Mouse (Mus musculus): ENCODE results near the gene Fam178b.

The Fam178b gene

DNA sequence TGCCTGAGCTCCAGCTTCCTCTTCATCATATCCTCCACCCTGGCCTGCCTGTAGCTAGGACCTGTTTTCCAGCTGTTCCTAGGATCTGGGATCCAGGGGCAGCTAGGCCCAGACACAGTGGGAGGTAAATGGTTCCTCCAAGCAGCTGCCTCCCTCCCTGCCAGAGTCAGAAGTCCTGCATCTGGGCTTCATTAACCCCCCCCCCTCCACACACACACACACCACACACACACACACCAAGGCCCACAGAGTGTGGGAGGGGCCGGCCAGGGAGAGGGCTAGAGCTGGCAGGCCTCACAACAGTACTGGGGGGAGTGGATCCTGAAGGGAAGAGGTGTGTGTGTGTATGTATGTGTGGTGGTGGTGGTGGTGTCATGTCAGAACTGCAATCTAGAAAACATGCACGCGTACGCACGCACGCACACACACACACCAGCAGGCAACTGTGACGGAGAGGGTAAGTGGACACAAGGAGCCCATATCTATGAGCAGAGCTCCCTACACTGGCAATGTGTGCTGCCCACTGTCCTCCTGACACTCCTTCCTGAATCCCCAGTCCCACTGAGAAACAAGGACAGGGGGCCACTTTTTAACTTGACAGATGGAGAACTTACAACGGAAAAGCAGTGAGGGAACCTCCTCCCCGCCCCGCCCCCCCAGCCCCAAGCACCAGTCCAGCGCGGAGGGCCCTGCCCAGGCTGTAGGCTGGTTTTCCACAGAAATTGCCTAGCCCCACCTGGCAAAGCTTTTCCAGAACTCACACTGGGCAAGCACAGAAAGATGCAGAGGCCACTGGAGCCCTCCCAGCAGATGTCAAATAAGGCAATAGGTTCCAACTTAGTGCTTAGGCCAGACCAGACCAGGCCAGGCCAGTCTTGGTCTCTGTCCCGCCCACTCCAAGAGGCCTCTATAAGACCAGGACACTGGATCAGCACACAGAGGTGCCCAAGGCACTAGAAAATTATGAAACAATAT lies 94.2 kb downstream of the Fam178b start:
- DNase-seq (ENCODE audit: low read depth, low spot score): no peak

DNA sequence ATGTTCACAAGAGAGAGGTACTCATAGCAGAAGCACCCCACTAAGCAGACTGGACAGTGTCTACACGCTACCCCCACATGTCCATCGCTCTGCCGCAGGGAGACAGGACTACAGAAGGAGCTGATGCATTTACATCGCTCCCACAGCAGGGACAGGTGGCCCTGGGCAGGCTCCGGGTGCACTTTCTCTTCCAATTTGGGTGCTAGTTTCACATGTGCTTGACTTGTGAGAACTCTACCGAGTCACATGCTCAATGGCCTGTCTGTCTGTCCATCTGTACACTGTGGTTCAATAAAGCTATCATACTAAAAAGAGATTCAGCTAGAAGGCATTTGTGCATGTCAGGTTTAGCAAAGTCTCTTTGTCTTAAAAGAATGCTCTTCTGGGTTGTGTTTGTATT lies 95.1 kb downstream of the Fam178b start:
- no peak for DNase-seq (ENCODE audit: low read depth, low spot score)

DNA sequence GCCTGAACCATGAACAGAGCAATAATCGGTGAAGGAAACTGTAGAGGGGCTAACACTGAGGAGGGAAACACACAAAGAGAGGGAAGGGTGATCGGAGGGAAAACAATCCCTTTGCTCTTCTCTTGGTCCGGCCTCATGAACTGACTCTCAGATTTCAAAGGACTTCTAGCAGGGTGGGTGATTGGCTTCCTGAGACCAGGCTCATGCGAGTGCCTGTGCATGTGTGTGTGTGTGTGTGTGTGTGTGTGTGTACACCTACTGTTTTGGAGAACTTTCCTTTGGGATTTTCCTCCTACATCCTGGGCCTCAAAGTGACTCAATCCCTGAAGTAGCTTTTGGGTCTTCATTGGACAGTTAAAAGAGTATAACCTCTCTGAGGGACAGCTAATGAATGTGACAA lies 96.7 kb downstream of the Fam178b start:
- no peak for DNase-seq (ENCODE audit: low read depth, low spot score)

DNA sequence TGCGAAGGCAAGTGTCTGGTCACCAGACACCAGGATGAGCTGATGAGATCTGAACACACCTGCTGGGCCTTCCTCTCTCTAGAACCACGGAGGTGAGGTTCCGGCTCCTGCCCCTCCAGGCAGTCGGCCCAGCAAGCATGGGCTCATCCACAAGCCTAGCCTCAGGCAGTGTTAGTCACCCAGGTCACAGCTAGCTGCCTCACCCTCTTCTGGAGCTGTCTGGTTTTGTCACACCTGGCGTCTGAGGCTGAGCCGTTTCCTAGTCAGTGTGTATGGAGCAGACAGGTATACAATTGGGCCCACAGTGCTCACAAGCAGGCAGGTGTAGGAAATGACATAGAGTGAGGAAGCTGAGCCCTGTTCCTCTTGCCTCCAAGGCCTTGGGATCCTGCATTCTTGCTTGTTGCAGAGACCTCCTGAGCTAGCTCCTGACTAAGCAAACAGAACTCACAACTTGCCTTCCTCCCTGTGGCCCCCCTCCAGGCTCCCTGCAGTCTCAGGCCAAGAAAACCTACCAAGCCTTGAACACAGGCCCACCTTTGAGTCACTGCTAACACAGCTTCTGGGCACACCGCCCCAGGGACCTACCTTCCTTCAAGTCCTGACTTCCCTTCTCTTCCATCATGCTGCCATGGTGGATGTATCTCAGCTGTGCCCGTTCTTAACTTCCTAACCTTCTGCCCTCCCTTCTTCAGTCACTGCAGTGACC lies 99.4 kb downstream of the Fam178b start:
- no peak for DNase-seq (ENCODE audit: low read depth, low spot score)

DNA sequence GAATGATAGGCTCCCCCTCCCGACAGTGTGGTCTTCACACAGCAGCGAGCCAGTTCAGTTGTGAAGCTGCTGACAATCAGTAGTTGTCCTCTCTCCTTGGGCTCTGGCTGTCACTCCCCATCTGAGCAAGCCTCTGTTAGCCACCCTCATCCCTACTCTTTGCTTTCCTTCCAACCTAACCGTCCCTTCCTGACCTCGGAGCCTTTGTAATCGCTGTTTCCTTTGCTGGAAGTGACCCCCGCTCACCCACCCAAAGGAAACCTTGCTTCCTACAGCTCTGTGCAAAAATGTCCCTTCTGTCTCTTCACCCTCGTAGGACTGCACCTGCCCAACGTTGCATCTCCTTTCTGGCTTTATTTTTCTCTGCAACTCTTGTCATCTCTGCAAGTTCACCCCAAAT lies 100.8 kb downstream of the Fam178b start:
- no peak for DNase-seq (ENCODE audit: low read depth, low spot score)

DNA sequence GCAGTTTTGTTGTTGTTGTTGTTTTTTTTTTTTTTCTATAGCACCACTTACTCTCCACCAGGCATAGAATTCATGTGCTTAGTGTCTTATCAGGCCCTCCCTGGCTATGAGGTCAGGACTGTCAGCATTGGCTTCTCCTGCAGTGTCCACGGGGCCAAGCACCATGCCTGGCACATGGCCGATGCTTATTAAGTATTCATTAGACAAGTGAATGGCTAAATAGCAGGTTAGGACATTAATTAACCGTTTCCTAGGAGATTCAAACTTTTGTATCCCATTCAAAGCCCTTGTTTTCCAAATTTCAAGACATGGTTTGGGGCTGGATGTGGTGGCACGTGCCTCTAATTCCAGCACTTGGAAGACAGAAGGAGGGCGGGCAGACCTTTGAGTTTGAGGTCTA lies 101.7 kb downstream of the Fam178b start:
- no peak for DNase-seq (ENCODE audit: low read depth, low spot score)

DNA sequence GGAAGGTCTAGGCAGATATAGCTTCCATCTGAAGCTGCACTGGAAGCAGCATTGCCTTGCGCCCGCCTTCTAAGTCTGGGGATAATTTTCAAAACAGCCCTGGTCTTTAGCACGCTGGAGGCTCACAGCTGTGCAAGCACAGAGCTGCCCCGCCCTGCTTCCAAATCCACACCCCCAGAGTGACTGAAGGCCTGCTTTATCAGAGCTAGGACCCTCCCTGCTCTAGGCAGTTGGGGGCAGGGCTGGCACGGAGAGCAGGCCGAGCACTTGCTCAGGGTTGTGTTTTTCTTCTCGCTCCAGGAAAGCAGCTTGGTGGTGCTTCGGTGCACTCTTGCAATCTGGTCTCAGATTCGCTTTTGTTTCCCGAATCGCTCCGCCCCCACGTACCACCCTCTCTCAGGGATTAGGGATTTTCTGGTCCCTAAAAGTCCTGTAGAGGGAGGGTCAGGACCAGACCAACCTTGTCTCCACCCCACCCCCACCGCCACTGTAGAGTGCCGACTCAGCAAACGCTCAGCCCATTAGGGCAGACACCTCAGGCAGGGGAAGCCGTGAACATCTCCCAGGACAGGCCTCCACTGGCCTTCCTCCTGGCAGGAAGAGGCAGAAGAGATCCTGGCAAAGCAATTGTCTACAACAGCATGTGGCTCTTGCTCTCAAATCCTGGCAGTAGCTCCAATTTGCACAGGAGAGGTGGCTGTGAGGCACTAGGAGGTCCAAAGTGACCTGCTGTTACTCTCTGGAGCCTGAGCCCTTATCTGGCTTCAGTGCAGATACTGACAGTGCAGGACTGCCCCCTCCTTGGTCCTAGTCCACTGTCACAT lies 102.4 kb downstream of the Fam178b start:
- peak; percentile 95 for DNase-seq (ENCODE audit: low read depth, low spot score)

DNA sequence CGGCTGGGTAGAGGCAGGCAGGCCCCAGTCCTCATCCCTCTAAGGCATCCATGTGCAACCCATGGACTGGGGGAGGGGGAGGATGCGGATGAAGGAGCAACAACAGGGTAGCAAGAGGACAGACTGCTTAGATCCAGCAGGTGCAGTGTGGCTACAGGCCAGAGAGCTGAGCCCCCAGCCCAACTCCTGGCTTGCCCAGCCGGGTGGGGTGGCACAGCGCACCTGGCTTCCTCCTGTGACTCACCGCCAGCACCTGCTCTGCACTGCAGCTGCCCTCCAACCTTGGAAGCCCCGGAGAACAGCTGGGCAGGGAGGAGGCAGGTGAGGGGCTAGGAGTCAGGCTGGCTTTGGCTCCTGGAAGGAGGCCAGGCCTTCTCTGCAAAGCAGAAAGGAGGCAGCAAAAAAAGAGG lies 103.0 kb downstream of the Fam178b start:
- DNase-seq (ENCODE audit: low read depth, low spot score): no peak

DNA sequence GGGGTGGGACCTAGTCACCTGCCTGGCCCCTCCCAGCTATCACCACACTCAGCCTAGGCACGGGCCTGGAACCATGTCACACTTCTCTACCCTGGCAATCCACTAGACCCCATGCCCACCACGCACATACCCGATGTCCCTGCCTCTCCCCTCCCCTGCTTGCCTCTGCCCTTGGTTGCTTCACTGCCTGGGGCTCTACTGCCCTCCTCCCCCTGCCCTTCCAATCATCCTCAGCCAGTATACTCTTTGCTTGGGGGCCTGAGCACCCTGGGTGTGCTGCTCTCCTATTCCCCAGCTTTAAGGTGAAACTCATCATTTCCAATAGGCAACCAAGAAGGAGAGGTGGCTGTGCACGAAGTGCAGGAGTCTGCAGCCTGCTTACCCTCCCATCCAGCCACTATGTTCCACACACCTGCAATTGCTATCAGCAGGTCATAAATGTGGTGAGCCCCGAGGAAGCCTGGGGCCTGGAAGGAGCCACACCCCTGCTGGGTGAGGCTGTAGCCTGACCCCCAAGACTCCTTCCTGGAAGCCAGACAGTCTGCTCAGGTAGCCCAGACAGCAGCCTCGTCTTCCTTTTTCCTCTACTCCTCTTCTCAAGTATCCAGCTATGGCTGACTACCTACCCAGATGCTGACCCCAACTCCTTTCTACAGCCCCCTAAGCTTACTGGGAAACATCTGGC lies 105.8 kb downstream of the Fam178b start:
- DNase-seq (ENCODE audit: low read depth, low spot score): no peak

DNA sequence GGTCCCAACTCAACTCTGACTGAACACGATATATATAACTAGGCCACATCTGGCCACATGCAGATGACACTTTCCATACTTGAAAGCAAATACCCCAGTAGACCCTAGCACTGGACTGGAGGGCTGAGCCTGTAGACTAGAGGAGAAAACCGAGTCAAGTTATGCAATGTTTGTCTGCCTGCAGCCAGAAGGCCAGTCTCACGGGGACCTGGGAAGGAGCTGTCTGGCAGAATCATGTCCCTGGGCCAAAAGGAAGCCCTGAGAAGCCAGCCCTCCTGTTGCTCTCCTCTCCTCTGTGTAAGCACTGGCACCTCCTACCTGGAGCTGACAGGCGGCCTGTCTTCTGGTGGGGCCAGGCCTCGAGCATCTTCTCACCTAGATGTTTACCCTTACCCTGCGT lies 107.6 kb downstream of the Fam178b start:
- DNase-seq (ENCODE audit: low read depth, low spot score): no peak

DNA sequence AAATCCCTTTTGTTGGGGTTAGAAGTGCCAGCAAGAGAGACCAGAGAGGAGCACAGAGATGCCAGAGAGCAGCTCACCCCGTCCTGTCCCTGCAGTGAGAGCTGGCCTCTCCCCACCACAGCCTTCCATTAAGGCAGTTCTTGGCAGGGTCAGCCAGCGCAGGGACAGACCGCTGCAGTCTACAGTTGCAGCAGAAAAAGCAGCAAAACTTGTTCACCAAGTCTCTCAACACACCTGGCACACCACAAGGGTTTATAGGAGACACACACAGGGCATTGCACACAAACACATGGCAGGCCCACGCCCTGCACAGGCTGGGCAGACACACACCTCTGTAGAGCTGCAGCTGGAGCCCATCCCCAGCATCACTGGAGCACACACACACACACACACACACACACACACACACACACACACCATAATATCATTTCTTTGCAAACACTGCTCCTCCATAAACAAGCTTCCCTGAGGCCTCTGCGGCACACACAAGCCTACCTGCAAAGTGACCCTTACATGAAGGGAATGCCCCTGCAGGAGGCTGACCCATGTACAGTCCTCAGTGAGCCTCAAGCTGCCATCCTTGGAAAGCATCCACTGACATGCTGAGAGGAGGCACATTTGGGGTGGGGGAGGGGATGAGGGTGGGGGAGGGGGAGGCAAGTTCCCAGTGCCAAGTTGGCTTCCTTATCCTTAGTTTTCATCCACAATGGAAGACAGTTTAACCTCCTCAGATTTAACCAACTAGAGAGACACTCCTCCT lies 108.6 kb downstream of the Fam178b start:
- no peak for DNase-seq (ENCODE audit: low read depth, low spot score)

DNA sequence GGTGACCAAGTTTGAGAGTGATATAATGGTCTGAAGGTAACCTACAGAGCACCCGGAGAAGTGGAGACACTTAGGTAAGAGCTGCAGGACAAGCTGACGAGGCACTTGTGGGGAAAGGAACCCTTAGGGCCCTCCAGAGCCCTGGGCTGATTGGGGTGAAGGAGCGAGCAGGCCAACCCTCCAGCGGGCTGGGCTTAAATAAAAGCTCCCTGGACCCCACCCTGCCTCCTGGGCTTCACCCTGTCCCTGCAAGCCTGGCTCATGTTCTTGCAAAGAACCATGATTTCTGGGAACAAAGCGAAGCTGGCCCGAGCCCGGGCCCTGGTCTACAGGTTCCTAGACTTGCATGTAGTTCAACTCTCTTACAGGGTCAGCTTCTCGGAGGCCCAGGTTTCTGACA lies 109.5 kb downstream of the Fam178b start:
- no peak for DNase-seq (ENCODE audit: low read depth, low spot score)

DNA sequence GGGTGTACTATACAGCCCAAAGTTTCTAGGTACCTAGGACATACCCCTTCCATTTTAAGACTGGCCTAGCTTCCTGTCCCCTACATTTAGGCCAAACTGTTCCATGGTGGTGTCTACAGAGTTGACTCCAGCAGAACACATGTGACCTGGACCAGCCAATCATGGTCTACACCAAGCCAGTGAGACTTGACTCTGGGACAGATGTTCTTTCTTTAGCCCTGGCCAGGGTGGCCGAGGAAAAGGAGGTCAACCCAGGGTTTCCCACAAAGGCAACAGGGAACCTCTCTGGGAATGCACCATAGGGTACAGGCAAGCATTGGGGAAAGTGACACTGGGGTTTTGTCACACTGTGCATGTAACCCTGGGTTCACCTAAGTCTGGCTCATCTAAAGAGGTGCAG lies 110.3 kb downstream of the Fam178b start:
- no peak for DNase-seq (ENCODE audit: low read depth, low spot score)

DNA sequence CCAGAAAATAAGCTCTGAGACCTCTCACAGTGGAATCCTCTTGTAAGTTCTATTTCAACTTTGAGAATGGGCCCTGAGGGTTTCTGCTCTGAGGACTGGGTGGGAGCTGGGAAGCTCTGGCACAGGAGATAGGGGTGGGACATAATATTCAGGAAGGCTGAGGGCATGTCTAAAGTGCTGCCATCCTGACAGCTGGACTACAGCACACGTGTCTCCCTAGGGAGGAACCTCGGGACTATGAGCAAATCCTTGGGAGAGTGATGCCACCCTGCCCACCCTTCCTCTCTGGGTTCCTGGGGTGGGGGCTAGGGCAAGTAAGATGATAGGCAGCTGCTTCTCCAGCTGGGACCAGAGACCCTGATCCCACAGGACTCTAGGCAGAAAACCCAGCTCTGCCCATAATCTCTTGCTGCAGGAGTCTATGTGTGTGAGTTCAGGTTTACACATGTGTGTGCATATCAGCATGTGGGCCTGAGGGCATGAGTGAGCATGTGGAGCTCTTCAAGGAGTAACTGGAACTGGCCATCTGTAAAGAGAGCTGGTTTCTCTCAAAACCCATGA lies 110.8 kb downstream of the Fam178b start:
- DNase-seq (ENCODE audit: low read depth, low spot score): no peak

DNA sequence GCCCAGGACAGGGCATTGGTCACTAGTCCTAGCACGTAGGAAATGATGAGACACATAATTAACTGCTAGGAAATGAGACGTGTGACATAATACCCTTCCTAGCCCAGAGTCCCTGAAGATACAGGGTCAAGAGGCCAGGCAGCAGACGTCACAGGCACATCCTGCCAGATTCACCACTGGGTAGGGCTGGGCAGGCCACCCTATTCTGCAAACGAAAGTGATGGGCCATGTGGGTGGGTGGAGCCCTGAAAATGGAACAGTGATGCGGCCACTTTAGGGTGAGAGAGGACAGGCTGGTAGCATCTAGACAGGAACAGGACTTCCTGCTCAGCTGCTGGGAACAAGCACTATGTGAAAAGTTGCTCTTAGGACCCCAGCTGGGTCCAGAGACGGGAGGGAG lies 111.4 kb downstream of the Fam178b start:
- DNase-seq (ENCODE audit: low read depth, low spot score): no peak

DNA sequence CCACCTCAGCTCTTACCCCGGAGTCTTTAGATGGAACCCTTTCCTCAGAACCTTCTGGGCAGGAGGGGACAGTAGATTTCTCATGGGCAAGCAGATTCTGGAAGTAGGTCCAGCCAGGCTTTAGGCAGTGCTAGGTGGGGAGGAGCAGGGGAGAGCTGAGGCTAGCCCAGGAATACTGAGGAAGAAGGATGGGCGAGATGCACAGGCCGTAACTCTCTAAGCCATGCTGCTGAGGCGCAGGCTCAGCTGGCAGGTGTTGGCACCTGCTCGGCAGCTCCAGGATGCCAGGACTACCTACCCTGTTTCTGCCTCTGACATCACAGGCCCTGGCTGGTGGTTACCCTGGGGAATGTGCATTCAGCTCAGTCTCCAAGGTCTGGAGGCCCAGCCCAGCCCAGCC lies 112.7 kb downstream of the Fam178b start:
- DNase-seq (ENCODE audit: low read depth, low spot score): no peak

DNA sequence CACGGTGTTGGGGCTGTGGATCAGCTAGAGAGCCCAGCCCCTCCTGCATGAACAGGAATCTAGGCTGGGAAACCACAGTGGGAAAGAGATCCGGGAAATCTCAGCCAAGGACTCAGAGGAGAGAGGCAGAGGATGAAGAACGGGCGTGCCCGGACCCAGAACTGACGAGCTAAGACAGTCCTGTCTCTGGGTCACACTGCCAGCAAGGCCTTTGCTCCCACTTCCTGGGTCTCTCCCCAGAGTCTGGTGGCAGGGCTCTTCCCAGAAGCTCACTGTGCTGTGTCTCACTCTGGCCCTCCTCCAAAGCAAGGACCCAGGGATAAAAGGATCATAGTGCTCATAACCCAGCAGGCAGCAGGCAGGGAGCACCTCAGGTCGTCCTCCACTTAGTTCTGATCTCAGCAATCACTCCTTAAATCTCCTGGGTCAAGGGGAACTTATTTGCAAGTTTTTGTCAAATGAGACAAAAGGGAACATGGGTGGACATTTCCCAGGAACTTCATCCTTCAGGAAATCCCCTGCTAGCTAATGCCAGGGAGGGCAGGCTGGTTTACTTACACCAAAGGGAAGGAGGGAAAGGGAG lies 113.2 kb downstream of the Fam178b start:
- no peak for DNase-seq (ENCODE audit: low read depth, low spot score)

DNA sequence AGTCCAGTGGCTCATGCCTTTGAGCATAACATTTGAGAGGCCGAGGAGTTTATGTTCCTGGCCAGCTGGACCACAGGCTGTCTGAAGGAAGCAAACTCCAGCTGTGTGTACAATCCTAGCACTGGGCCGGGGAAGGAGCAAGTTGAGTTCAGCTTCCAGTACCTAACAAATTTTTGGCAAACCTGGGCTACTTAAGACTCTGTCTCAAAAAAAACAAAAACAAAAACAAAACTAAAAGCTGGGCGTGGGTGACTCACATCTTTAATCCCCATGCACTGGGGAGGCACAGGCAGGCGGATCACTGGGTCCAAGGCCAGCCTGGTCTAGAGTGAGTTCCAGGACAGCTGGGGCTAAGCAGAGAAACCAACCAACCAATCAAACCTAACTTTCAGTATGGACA lies 114.2 kb downstream of the Fam178b start:
- no peak for DNase-seq (ENCODE audit: low read depth, low spot score)

DNA sequence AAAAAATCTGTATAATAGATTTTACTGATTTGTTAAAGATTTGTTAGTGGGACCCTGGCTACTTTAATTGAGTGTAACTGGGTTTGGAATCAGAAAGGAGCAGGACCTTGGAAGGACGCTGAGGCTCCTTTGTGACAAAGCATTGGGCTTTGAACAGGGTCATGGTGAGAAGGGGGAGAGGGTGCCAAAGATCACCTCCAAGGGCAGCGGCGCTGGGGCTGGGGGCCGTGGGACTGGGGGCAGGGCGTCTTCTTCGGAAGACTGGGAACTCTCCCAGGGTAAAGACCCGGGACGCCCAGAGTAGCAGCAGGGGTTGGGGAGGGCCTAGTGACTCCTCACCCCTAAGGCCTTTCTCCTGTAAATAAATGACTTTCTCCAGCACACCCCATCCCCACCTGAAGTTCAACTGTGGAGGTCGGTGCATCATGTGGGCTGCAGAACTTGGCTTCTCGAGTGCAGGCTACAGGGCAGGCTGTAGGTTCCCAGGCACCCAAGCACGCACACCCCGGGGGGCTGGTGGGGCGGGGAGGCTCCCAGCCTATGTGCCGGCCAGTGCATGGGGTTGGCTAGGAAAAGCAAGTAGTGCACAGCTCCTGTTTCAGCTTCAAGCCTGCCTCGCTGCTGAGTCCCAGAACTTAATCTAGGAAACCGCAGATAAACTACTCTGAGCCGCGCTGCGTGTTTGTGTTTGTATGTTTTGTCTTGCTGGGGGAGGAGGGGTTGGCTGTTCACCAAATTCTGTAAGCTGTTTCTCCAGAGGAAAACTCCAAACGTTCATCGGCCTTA lies 115.0 kb downstream of the Fam178b start:
- no peak for DNase-seq (ENCODE audit: low read depth, low spot score)
